Mouse (Mus musculus) T-helper 2 cell (primary cell): ENCODE measurements around the gene Blvra.

Experiments
- in situ Hi-C: fragments of 300-600 bp; cut with MboI, MseI; formaldehyde crosslinking; loops from one replicate; pipeline ENCODE4 v1.15.1; 2025; ENCODE audit warnings: high pct_unique_total_duplicates

The Blvra gene

GRCm38 (mm10) chr2:127136979-127137378 lies 66.5 kb downstream of the Blvra start:
- in situ Hi-C loops, result no loop called here

DNA sequence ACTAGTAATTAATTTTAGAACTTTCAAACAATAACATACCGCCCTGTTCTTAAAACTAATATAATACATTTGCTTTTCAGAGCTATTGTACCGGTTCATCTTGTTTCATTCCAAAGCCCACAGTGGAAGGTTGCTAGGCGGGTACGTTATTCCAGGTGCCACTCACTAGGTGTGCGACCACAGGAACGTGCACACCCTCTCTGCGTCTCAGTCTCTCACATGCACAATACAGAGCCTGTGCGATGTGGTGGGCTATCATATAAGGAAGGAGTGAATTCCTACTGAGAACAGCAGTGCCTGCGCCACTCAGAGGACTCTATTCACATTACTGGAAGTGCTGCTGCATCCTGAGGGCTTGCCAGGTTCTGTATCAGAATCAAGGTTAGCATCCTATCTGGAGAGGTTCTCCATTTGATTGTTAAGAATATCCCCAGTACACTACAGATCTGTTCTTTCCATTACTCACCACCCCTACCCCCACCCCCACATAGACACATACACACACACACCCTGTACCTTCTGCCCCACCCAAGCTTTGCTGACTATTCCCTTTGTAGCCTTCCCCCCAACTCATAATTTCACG lies 67.5 kb downstream of the Blvra start:
- in situ Hi-C loops, result no loop called here

- in situ Hi-C loops, result no loop called here
Observed at GRCm38 (mm10) chr2:127138449-127138848, 68.0 kb downstream of the Blvra start.

GRCm38 (mm10) chr2:127139094-127139493 lies 68.6 kb downstream of the Blvra start:
- in situ Hi-C loops, result no loop called here

DNA sequence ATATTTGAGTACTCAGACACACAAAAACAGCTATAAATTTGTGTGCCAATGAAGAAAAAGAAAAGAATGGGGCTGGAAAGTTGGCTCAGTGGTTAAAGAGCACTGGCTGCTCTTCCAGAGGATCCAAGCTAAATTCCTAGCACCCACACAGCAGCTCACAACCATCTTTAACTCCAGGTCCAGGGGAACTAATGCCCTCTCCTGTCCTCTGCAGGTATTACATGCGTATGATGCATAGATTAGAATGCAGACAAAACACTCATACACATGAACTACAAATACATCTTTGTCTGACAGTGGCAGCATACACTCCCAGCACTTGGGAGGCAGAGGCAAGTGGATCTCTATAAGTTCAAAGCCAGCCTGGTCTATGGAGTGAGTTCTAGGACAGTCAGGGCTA lies 69.1 kb downstream of the Blvra start:
- in situ Hi-C loops, result no loop called here

- in situ Hi-C loops, result no loop called here
Observed at GRCm38 (mm10) chr2:127140011-127140410, 69.5 kb downstream of the Blvra start.

- in situ Hi-C loops, result no loop called here
Observed at GRCm38 (mm10) chr2:127142031-127142430, 71.6 kb downstream of the Blvra start.

DNA sequence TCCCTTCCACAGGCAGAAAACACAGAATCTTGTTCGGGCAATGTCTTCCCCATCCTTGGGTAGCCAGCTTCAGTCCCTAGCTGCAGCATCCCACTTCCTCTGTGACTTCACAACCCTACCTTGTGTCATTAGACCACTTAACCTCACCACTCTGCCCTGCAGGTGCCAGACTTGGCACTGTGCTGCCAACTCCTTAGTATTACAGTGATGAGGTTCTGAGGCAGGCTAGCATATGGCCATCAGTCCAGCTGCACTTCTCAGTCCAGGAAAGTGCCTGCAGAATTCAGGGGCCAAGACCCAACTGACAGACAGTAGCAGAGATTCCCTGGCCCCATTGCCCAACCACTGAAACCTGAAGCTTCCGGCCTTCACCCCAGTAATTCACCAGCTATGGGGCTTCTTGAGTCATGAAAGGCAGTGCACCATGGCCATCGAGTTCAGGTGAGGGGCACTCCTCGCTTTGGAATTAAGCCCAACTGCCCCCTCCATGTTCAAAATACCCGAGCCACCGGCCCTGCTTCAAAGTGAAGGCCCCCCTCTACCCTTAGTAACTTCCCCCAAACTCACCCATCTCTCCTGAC lies 72.2 kb downstream of the Blvra start:
- in situ Hi-C loops, result no loop called here

- in situ Hi-C loops, result no loop called here
Observed at GRCm38 (mm10) chr2:127143158-127144063, 72.9 kb downstream of the Blvra start, which contains the start of gene Itpripl1. Itpripl1 (minus strand) TSS chr2:127143442.

DNA sequence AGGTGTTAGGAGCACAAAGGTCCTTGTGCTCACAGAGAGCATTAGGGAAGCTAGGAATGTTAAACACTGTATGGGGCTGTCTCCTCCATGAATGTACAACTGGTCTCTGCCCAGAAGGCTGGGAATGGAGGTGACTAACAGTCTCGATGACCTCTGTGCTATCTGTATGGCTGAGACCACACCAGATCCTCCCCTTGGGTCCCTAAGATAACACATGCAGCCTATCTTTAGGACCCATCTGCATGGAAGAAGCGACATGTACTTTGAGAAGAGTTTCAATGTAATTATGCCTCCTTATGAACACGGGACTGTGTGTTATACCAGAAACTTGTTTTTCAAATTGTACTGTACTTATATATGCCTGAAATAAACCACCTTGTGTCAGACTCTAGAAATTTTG lies 75.2 kb downstream of the Blvra start:
- in situ Hi-C loops, result no loop called here
